Mouse (Mus musculus): ENCODE results near the gene Lsm2. TPM values are rescaled to one million over a fixed set of nuclear protein-coding genes. Genes with fewer than 3 reads are reported as not detected.
"Not testable (repeated sequence)": the region's sequence is repeated elsewhere in the genome, so short reads cannot be mapped to it uniquely, and the experiment has no call there.

The Lsm2 gene
- total RNA-seq, 2 experiments from 2014 or later, result 25.4 to 27.2 TPM

DNA sequence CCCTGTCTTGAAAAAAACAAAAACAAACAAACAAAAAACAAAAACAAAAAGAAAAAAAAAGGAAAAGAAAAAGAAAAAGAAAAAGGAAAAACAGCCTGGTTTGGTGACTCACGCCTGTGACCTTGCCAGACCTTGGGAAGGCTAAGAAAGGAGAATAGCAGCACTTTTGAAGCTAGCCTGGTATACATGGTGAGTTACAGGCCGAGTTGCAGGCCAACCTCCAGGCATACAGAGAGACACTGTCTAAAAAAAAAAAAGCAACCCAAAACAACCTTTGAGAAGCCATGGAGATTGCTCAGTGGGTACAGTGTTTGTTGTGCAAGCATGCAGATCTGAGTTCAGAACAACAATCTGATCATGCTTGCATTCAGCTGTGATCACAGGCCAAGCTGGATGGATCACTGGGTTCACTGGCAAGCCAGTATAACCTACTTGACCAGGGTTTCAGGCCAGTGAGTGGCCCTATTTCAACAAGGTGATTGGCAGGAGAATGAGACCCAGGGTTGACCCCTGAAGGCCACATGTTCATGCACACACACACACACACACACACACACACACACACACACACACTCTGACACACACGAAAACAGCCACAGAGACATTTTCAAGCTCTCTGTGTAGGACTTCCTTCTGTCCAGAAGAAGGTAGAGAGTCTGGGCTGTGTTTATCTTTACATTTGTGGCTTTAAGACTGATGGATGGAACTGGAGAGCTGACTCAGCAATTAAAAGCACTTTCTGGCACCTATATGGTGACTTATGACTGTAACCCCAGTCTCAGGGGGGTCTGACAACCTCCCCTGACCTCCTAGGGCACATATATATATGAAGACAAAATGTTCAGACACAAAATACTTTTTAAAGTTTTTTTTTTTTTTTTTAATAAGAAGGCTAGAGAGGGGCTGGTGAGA lies 5.8 kb upstream of the Lsm2 start:
- no peak for DNase-seq (ENCODE audit: extremely low spot score in 1 of 2, low spot score in 2 of 2)
- intact Hi-C loops (cut with DNase I), result no loop called here

DNA sequence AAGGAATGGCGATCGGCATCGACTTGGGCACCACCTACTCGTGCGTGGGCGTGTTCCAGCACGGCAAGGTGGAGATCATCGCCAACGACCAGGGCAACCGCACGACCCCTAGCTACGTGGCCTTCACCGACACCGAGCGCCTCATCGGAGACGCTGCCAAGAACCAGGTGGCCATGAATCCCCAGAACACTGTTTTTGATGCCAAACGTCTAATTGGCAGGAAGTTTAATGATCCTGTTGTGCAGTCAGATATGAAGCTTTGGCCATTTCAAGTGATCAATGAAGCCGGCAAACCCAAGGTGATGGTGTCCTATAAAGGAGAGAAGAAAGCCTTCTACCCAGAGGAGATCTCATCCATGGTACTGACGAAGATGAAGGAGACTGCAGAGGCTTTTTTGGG lies 4.7 kb upstream of the Lsm2 start:
- DNase-seq (ENCODE audit: extremely low spot score in 1 of 2, low spot score in 2 of 2), result no peak
- intact Hi-C loops (cut with DNase I), result no loop called here

DNA sequence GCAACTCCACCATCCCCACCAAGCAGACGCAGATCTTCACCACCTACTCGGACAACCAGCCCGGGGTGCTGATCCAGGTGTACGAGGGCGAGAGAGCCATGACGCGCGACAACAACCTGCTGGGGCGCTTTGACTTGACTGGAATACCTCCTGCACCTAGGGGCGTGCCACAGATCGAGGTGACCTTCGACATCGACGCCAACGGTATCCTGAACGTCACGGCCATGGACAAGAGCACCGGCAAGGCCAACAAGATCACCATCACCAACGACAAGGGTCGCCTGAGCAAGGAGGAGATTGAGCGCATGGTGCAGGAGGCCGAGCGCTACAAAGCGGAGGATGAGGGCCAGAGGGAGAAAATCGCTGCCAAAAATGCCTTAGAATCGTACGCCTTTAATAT lies 3.4 kb upstream of the Lsm2 start:
- DNase-seq (ENCODE audit: extremely low spot score in 1 of 2, low spot score in 2 of 2), result no peak
- intact Hi-C loops (cut with DNase I), result no loop called here

DNA sequence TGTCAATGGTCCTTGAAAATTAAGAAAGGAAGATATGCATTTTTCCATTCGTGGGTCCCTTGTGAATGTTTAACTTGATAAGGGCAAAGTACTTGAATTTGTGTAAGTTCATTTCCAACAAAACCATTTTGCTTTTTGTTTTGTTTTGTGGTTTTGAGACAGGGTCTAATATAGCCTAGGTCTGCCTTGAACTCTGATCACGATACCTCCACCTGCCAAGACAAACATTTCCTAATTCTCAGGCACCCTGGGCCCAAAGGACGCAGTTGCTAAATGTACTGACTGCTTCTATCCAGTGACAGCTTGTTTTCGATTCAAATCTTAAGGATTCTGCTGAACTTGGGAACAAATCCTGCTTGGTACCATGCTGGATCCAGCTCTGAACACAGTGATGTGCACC lies 2.0 kb upstream of the Lsm2 start:
- DNase-seq (ENCODE audit: extremely low spot score in 1 of 2, low spot score in 2 of 2), result no peak
- intact Hi-C loops (cut with DNase I), result no loop called here

DNA sequence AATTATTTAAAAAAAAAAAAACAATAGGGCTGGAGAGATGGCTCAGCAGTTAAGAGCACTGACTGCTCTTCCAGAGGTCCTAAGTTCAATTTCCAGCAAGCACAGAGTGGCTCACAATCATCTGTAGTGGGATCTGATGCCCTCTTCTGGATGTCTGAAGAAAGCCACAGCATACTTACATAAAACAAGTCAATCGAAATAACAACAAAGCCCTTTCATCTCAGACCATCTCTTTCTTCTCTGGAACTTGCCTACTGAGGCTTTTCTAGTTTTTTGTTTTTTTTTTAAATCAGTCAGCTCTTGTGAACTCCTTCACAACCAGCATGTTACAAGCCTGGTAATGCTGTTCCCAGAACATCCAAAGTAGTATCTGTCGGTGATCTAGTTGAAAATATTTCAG lies 1.0 kb upstream of the Lsm2 start:
- intact Hi-C loops (cut with DNase I), result no loop called here
- DNase-seq (ENCODE audit: extremely low spot score in 1 of 2, low spot score in 2 of 2), result peak in 1 of 2 experiments; percentile 44

DNA sequence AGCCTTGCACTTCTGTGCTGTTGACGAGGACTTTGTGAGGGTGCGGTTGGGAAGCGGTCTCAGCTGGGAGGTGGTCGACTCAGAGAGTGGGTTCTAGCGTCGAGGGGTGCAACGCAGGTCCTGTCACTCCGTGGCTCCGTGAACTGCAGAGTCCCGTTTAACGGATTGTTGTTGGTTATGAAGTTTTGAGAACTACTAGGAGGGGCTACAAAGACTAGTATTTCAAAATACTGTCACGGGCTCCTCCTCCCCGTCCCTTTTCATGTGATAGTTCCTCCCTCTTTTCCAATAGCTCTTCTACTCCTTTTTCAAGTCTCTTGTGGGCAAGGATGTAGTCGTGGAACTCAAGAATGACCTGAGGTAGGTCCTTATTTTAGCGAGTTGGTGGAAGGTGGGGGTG lies 666 bp downstream of the Lsm2 start:
- intact Hi-C loops (cut with DNase I), result no loop called here
- no peak for DNase-seq (ENCODE audit: extremely low spot score in 1 of 2, low spot score in 2 of 2)

DNA sequence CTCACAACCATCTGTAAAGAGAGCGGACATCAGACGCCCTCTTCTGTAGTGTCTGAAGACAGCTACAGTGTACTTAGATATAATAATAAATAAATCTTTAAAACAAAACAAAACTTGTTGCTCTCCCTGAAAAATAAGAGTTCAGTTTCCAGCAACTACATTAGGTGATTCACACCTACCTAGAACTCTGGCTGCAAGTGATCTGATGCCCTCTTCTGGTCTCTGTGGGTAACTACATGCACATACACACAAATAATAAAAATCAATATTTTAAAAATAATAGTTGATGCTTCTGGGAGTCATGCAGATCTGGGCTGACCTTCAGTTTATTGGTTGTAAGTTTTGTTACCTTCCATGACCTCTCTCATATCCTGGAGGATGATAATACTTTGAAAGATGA lies 2.6 kb downstream of the Lsm2 start:
- intact Hi-C loops (cut with DNase I), result no loop called here
- DNase-seq (ENCODE audit: extremely low spot score in 1 of 2, low spot score in 2 of 2), result no peak

DNA sequence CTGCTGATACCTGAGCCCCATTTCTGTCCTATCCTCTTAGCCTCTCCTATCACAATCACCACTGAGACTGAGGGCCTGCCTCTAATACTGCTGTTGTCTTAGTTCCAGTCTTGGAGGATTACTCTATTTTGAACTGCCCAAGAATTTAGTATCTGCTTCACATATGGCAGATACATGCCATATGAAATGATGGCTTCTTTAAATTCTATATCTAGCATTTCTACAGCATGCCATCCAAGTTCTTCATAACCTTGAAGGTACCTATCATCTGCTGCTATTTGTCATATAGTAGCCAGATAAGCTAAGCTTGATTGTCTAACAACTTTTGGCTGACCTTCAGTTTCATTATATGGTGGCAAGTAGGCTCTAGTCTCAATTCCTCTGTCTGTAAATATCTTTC lies 13.1 kb downstream of the Lsm2 start:
- intact Hi-C loops (cut with DNase I), result no loop called here

DNA sequence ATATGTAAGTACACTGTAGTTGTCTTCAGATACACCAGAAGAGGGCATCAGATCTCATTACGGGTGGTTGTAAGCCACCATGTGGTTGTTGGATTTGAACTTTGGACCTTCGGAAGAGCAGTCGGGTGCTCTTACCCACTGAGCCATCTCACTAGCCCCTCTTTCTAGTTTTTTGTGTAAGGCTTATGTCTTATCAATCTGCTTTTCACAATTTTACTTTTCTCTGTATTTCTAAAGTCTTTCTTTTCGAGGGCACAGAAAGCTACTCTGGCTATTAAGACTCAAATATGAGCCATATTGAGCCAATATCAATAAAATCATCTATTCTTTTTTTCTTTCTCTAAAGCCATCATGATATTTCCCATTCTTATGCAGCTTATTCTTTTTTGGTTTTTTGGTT lies 13.5 kb downstream of the Lsm2 start:
- DNase-seq (ENCODE audit: extremely low spot score in 1 of 2, low spot score in 2 of 2); intact Hi-C loops (cut with DNase I): not testable (repeated sequence)

More for the DNA sequence above, 13.1 kb downstream of the Lsm2 start:
- DNase-seq (ENCODE audit: extremely low spot score in 1 of 2, low spot score in 2 of 2), result no peak

DNA sequence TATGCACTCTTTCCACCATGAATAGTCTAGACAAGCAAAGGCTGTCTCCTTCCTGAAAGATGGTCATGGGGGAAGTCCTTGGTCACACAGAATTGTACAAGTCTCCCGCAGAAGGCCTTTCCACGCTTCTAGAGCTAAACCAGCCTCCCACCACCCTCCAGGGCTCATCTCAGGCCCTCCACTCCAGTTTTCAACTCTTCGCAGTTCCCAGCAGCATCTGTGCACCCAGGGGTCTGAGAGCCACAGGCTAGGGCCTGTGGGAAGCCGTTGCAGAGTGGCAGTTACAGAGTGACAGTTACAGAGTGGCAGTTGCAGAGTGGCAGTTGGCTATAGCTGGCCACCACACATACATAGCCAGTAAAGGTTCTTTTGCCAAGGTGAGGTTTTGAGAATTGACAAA lies 14.3 kb downstream of the Lsm2 start:
- intact Hi-C loops (cut with DNase I); DNase-seq (ENCODE audit: extremely low spot score in 1 of 2, low spot score in 2 of 2): not testable (repeated sequence)

DNA sequence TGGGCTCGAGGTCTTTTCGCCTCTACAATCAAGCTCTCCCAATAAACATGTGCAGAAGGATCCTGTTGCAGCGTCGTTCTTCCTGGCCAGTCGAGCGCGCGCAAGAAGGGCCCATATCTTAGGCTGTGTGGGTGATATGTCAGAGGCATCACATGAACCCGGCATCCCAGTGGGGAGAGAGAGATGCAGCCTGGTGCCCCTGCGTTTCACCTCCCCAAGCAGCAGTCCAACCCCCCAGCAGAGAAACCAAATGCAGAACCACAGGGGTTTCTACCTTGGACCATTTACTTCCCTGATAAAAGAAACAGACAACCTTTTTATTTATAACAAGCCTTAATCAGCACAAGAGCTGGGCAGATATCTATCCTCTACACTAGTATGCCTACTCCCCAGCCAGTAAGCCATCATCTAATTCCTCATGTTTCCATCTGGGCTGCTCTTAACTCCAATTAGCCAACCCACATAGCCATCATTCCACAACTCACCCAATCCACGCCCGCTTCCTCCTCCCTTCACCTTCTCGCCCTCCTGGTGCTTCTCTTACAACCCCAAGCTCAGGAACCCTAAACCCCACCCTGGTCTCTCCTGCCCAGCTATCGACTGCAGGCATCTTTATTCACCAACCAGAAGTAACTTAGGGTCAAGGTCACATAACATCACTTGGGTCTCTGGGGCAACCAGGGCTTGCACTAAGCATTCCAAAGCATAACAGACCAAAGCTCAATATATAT lies 14.9 kb downstream of the Lsm2 start:
- DNase-seq (ENCODE audit: extremely low spot score in 1 of 2, low spot score in 2 of 2), result no peak
- intact Hi-C loops (cut with DNase I), result no loop called here

DNA sequence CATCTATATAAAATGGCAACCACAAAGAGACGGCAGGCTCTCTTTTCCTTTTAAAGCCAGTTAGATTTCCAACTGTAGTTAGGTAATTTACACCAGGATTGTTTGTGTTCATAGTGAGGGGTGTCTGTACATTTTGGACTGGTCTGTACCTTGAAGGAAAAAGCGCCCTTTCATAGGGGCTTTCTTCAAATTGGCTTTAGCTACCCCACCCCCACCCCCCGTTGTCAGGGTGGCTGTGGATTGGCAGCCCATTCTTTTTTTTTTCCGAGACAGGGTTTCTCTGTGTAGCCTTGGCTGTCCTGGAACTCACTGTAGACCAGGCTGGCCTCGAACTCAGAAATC lies 15.5 kb downstream of the Lsm2 start:
- intact Hi-C loops (cut with DNase I), result no loop called here
- no peak for DNase-seq (ENCODE audit: extremely low spot score in 1 of 2, low spot score in 2 of 2)

DNA sequence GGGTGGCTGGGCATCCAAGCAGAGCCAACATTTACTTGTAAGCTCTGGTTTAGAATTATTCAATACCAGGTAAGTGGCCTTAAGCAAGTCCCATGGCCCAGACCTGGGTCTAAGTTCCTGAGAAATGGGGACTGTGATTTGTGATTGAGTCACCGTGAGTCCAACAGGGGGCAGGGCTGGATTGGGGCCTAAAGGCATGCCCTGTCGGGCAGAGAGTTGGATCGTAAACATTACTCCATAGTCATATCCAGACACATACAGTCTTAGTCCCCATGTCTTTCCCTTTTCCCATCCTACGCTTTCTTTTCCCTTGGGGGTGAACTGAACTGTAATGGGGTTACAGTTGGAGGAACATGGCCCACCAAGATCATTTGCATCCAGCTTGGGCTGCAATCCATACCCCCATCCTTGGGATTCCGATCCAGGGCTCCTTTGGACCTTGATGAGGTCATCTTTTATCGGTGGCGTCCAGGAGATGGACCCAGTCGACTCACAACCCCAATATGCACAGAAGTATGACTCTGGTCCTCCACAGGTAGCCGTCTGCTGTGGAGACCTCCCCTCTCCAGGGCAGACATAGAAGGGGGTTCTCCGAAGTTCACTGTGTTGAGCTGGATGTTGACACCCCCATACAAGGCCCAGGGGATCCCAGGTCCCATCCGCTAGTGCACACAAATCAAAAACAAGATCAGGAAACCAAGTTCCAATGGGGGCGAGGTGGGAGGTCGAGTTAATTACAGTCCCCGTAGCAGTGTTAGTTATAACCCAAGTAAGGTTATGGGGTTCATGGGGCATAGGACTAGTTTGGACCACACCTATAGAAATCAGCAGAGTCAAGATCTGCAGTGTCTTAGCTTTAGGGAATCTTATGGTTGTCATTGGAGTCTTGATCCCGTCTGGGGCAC lies 17.1 kb downstream of the Lsm2 start:
- intact Hi-C loops (cut with DNase I), result no loop called here

DNA sequence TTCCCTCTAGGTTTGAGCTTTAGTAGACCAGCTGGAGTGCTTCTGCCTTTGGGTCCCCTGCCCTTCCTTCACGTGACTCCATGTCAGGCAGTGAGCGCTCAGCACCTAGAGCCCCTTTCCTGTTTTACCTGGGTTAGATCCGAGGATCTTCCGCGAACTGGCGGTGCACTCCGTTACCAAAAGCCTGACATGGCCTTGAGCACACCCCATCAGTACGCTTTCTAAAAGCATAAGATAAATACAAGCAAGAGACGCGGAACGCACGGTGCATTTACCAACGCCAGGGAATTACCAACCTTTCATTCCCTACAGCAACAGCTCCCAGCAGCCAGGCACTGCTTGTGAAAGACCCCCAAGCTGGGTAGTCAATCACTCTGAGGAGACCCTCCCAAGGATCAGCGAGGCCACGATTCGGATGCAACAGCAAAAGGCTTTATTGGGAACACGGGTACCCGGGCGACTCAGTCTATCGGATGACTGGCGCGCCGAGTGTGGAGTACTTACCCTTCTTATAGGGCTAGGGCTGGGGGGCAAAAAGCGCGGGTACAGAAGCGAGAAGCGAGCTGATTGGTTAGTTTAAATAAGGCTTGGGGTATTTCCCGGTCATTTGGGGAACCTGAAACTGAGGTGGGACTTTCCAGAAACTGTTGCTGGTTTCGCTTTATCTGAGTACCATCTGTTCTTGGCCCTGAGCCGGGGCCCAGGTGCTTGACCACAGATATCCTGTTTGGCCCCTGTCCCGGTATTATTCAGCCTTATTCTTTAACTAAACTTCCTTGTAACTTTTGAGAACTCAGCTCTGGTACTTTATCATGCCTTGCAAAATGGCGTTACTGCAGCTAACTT lies 18.4 kb downstream of the Lsm2 start:
- intact Hi-C loops (cut with DNase I), result not testable (repeated sequence)
- DNase-seq (ENCODE audit: extremely low spot score in 1 of 2, low spot score in 2 of 2), result peak in 1 of 2 experiments; percentile 18

More for the DNA sequence above, 17.1 kb downstream of the Lsm2 start:
- DNase-seq (ENCODE audit: extremely low spot score in 1 of 2, low spot score in 2 of 2), result peak in 1 of 2 experiments; percentile 14

DNA sequence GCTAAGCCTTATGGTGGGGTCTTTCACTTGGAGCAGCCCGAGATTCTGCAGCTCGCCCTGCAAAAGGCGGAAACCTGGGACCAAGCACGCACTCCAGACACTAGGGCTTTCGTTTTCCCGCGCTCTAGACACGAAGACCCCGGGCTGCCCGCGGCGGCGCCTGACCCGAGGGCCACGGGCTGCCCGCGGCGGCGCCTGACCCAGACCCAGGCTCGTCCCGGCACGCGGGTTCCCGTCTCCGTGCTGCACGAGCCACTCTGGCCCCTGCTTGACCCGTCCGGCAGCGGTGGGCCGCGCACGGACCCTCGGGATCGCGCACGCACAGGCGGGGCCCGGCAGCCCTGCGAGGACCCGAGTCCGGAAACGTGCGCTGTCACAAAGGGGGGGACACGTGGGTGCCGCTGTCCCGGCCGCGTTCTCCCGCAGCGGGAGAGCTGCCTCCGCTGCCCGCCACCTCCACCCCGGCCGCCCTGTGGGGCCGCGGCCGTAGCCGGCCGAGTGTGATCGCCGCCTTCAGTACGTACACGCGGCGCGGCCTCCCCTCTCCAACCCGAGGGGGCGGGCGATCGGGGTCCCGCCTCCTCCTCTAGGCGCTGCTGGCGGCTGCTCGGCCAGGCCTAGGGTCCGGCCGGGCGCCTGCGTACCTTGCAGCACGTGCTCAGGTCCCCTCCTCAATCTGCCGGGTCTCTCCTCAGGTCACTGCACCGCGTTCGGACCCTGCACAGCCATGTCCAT lies 19.2 kb downstream of the Lsm2 start, which contains the start of gene Vars:
Vars (plus strand) TSS at position 271 of the 735 bp plus-strand sequence.
- intact Hi-C loops (cut with DNase I), result no loop called here
- peak; percentile 64 to 92 for DNase-seq (ENCODE audit: extremely low spot score in 1 of 2, low spot score in 2 of 2)

DNA sequence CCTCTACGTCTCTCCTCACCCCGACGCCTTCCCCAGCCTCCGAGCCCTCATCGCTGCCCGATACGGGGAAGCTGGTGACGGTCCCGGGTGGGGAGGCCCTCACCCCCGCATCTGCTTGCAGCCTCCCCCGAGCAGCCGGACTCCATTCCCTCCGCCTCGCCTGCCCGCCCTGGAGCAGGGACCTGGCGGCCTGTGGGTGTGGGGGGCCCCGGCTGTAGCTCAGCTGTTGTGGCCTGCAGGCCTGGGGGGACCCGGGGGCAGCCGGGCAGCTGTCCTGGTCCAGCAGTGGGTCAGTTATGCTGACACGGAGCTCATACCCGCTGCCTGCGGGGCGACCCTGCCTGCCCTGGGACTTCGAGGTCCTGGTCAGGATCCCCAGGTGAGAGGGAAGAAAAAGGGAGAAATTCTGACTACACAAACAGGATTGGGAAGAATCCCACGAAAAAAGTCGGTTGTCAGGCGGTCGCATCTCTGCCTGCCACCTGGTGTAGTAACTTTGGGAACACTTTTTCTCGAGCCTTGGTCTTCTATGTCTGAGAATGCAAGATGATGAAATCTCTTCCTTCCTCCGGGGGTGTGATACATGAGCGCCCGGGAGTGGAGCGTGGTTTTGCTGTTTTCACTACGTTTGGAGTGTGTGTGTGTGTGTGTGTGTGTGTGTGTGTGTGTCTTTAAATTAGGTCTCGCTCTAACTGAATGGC lies 19.9 kb downstream of the Lsm2 start:
- intact Hi-C loops (cut with DNase I), result no loop called here
- peak in 1 of 2 experiments; percentile 59 for DNase-seq (ENCODE audit: extremely low spot score in 1 of 2, low spot score in 2 of 2)
